In the genomic region with DNA sequence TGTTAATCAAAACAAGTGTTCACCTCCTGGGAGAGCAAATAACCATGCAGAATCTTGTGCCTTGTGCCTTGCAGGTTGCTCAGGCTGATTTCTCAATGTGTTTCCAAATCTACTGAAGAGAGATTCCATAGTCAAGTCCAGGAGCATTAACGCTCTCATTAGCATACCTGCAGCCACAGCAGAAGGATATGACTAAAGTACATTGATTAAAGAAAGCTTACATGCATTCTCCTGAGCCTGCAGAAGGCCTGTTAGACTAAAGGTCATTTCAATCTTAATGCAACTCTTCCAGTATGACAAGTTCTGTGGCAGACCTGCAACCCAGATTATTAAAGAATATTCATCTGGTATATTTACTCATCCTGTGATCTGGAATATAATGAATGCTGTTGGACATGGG, we compare ENCODE assay signal across 17 mouse cellular contexts.
"Had no signal": no experiment of that assay in that cellular context is flagged by ENCODE, and none has a peak within 500 bp of the region (broad histone marks: within the 10 kb centered on the region; RNA-seq: fewer than 3 reads in every experiment).

No protein-coding gene starts in this region.

- H3K36me3 ChIP-seq: liver, embryonic 15.5 days; lung, embryonic 15.5 days; midbrain, embryonic 13.5 days; midbrain, embryonic 15.5 days; neural tube, embryonic 12.5 days had no signal

- H3K9me3 ChIP-seq: liver, embryonic 15.5 days; lung, embryonic 15.5 days; megakaryocyte, embryonic 14.5 days; midbrain, embryonic 13.5 days; midbrain, embryonic 15.5 days; neural tube, embryonic 12.5 days had no signal

- H3K9ac ChIP-seq: liver, embryonic 15.5 days; liver, postnatal 0 days; lung, embryonic 15.5 days; midbrain, embryonic 13.5 days; midbrain, embryonic 15.5 days; neural tube, embryonic 12.5 days had no signal

- H3K4me3 ChIP-seq: liver, embryonic 15.5 days; lung, embryonic 15.5 days; megakaryocyte, embryonic 14.5 days; midbrain, embryonic 13.5 days; midbrain, embryonic 15.5 days; neural tube, embryonic 12.5 days had no signal

- ATAC-seq: liver, postnatal 0 days; lung, postnatal 0 days; midbrain, embryonic 13.5 days; midbrain, embryonic 15.5 days had no signal

- H3K27ac ChIP-seq: liver, embryonic 15.5 days; lung, embryonic 15.5 days; macrophage; midbrain, embryonic 13.5 days; midbrain, embryonic 15.5 days; neural tube, embryonic 12.5 days had no signal

- H3K27me3 ChIP-seq: liver, embryonic 15.5 days; lung, embryonic 15.5 days; megakaryocyte, embryonic 14.5 days; midbrain, embryonic 13.5 days; midbrain, embryonic 15.5 days; neural tube, embryonic 12.5 days had no signal

- DNase-seq: liver, postnatal 0 days; lung, adult 2 months; lung, postnatal 14 days; lung, postnatal 36 days; right cerebral cortex, postnatal 14 days; spleen, adult 18-20 months; thymus, adult 2 months; thymus, postnatal 36 days had no signal

- H3K4me1 ChIP-seq: liver, embryonic 15.5 days; midbrain, embryonic 15.5 days; neural tube, embryonic 12.5 days had no signal

- H3K4me2 ChIP-seq: liver, embryonic 15.5 days; lung, embryonic 15.5 days; midbrain, embryonic 11.5 days; midbrain, embryonic 13.5 days; midbrain, embryonic 15.5 days; neural tube, embryonic 12.5 days had no signal
